Mouse (Mus musculus) c-Kit-positive CD71-positive TER-119-negative erythroid progenitor cells, embryonic 14.5 days (primary cell): ENCODE data around the gene Ppp4r1.
A peak's percentile ranks its signal among the peaks of the same experiment; 100 is the strongest.

Experiments
- DNase-seq: peaks from one replicate; pipeline ENCODE4 v3.0.0-alpha.2; 2013; ENCODE audit warnings: low read depth

The Ppp4r1 gene

GRCm38 (mm10) chr17:65854006-65854405, 71.6 kb downstream of the Ppp4r1 start:
- DNase-seq, result no peak

- peak; percentile 39 for DNase-seq
These were observed 75.2 kb downstream of the Ppp4r1 start for GRCm38 (mm10) chr17:65857617-65858016.

- DNase-seq, result peak; percentile 44
These were observed 80.2 kb downstream of the Ppp4r1 start for GRCm38 (mm10) chr17:65862579-65862978.

GRCm38 (mm10) chr17:65863830-65864229, 81.5 kb downstream of the Ppp4r1 start:
- DNase-seq, result no peak

GRCm38 (mm10) chr17:65864742-65865141, 82.4 kb downstream of the Ppp4r1 start:
- peak; percentile 44 for DNase-seq

GRCm38 (mm10) chr17:65865265-65865664, 82.9 kb downstream of the Ppp4r1 start:
- DNase-seq, result no peak

- DNase-seq, result no peak
These were observed 83.8 kb downstream of the Ppp4r1 start for GRCm38 (mm10) chr17:65866201-65866600.

- DNase-seq, result no peak
These were observed 85.6 kb downstream of the Ppp4r1 start for GRCm38 (mm10) chr17:65867996-65868395.

GRCm38 (mm10) chr17:65869720-65870119, 87.3 kb downstream of the Ppp4r1 start:
- no peak for DNase-seq

- DNase-seq, result peak; percentile 75
These were observed 87.8 kb downstream of the Ppp4r1 start for GRCm38 (mm10) chr17:65870146-65870545.

- no peak for DNase-seq
These were observed 89.3 kb downstream of the Ppp4r1 start for GRCm38 (mm10) chr17:65871641-65872041.

- DNase-seq, result no peak
These were observed 89.7 kb downstream of the Ppp4r1 start for GRCm38 (mm10) chr17:65872051-65872450.

GRCm38 (mm10) chr17:65872652-65873051, 90.3 kb downstream of the Ppp4r1 start:
- peak; percentile 48 for DNase-seq

GRCm38 (mm10) chr17:65873156-65873555, 90.8 kb downstream of the Ppp4r1 start:
- no peak for DNase-seq

GRCm38 (mm10) chr17:65873834-65874233, 91.5 kb downstream of the Ppp4r1 start:
- no peak for DNase-seq

GRCm38 (mm10) chr17:65877026-65877425, 94.7 kb downstream of the Ppp4r1 start:
- DNase-seq, result no peak

GRCm38 (mm10) chr17:65884061-65884669, 101.8 kb downstream of the Ppp4r1 start:
- DNase-seq, result no peak

- DNase-seq, result peak; percentile 99
These were observed 102.5 kb downstream of the Ppp4r1 start for GRCm38 (mm10) chr17:65884691-65885397.

GRCm38 (mm10) chr17:65885398-65885696, 103.0 kb downstream of the Ppp4r1 start:
- no peak for DNase-seq

- peak; percentile 32 for DNase-seq
These were observed 103.5 kb downstream of the Ppp4r1 start, which contains the start of gene Ralbp1 for GRCm38 (mm10) chr17:65885697-65886529. TSS of gene Ralbp1 (minus strand) at chr17:65885798.

- DNase-seq, result no peak
These were observed 104.2 kb downstream of the Ppp4r1 start for GRCm38 (mm10) chr17:65886571-65886970.

- DNase-seq, result no peak
These were observed 107.1 kb downstream of the Ppp4r1 start for GRCm38 (mm10) chr17:65889476-65889875.
